Mouse (Mus musculus) neural tube, embryonic 11.5 days (tissue): Measurements from ENCODE around the gene Gm10428. TPM values are rescaled to one million over a fixed set of nuclear protein-coding genes. Genes with fewer than 3 reads are reported as not detected.

ENCODE experiments used
- polyA plus RNA-seq: library from polyadenylated mRNA; unstranded; fragments of >200 nt; fragmentation: Nextera tagmentation; extraction: Ambion mirVana; gene quantifications from 2 replicates; pipeline ENCODE4 v1.2.1, GENCODE M21; 2014

The Gm10428 gene
- polyA plus RNA-seq, 1 experiment from 2014 or later = not detected

Other genes with a start within 250 kb of the Gm10428 start
- gene Cenpv, start 213.8 kb upstream of the Gm10428 start, polyA plus RNA-seq = 59.6 and 66.7 TPM in 2 replicates
- gene Ubb, start 201.9 kb upstream of the Gm10428 start, polyA plus RNA-seq = 3,903 and 3,916 TPM in 2 replicates
- 10.0 and 11.7 TPM in 2 replicates for gene Trpv2, start 178.6 kb upstream of the Gm10428 start, polyA plus RNA-seq
- 12.3 and 13.6 TPM in 2 replicates for gene Lrrc75a, start 104.6 kb upstream of the Gm10428 start, polyA plus RNA-seq
- gene Mmgt2, start 104.4 kb upstream of the Gm10428 start, polyA plus RNA-seq = 39.5 and 47.0 TPM in 2 replicates
- gene Zfp287, start 21.2 kb upstream of the Gm10428 start, polyA plus RNA-seq = 13.6 and 14.4 TPM in 2 replicates
- 28.6 and 29.4 TPM in 2 replicates for gene Zfp286, start 36.4 kb downstream of the Gm10428 start, polyA plus RNA-seq
- 8.0 and 9.5 TPM in 2 replicates for gene Trim16, start 67.1 kb downstream of the Gm10428 start, polyA plus RNA-seq
- 0.19 and 0.50 TPM in 2 replicates for gene Fbxw10, start 94.0 kb downstream of the Gm10428 start, polyA plus RNA-seq
- gene Tvp23b, start 126.4 kb downstream of the Gm10428 start, polyA plus RNA-seq = 43.1 and 46.3 TPM in 2 replicates
- gene Cdrt4, start 198.1 kb downstream of the Gm10428 start, polyA plus RNA-seq = not detected in 2 replicates